Mouse (Mus musculus): ENCODE measurements around the gene Snx18. TPM values are rescaled to one million over a fixed set of nuclear protein-coding genes. Genes with fewer than 3 reads are reported as not detected.

Snx18 gene
- polyA plus RNA-seq, 1 experiment from 2014 or later: 25.5 TPM

DNA sequence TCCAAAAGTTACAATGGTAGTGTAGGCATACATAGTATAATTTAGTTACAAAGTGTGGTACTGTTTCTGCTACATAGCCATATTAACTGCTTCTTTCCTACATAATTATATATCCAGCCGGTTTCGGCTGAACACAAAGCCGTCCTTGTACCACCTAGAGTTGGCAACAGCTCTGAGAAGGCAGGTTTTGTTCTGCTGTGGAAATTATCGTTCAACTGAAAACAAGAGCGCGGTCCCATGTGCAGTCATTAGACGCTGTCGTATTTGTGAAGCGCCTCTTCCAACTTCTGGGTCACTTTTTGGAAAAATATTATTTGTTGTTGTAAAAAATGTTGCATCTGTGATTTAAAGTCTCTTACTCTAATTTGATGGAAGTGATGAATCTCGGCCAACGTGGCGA, 24.0 kb downstream of the Snx18 start:
- no peak overlapping the region for H3K4me3 ChIP-seq
- H3K36me3 ChIP-seq: peaks cover 33% of the 10 kb centered on the region
- H3K9me3 ChIP-seq: no peaks in the 10 kb centered on the region
- H3K27me3 ChIP-seq: no peaks in the 10 kb centered on the region
- WGBS: 80% methylated on average over 12 of the region's 12 CpGs
- no peak overlapping the region for H3K9ac ChIP-seq
- no peak overlapping the region for H3K4me2 ChIP-seq
- peaks cover 33% of the 10 kb centered on the region for H3K4me1 ChIP-seq
- ATAC-seq (ENCODE audit: insufficient number of reproducible peaks, insufficient read depth, low FRiP score, low TSS enrichment, low read depth): no peak
- 0 out of 2 replicates have a peak overlapping the region, but pooled peaks have one; percentile 8 for H3K27ac ChIP-seq

GRCm38 (mm10) chr13:113593711-113594110, 24.7 kb downstream of the Snx18 start:
- Histone ChIP-seq H3K27me3 (no peaks in the 10 kb centered on the region), H3K4me1 (peaks cover 36% of the 10 kb centered on the region), H3K4me3 (no peak overlapping the region), H3K27ac (peak overlapping the region; percentile 34; the same call in 1 of the 2 replicates), H3K9me3 (no peaks in the 10 kb centered on the region), H3K36me3 (peaks cover 33% of the 10 kb centered on the region), H3K9ac (no peak overlapping the region), H3K4me2 (no peak overlapping the region)
- no peak for ATAC-seq (ENCODE audit: insufficient number of reproducible peaks, insufficient read depth, low FRiP score, low TSS enrichment, low read depth)
- WGBS: 83% methylated on average over 17 of the region's 17 CpGs

- Histone ChIP-seq H3K9ac (no peak overlapping the region), H3K4me3 (no peak overlapping the region), H3K36me3 (peaks cover 33% of the 10 kb centered on the region), H3K9me3 (no peaks in the 10 kb centered on the region), H3K4me2 (no peak overlapping the region), H3K27me3 (no peaks in the 10 kb centered on the region), H3K4me1 (peaks cover 36% of the 10 kb centered on the region), H3K27ac (no peak overlapping the region)
- ATAC-seq (ENCODE audit: insufficient number of reproducible peaks, insufficient read depth, low FRiP score, low TSS enrichment, low read depth): no peak
- 88% methylated on average over 13 of the region's 13 CpGs for WGBS
Measured at GRCm38 (mm10) chr13:113592703-113593200, 25.6 kb downstream of the Snx18 start.

DNA sequence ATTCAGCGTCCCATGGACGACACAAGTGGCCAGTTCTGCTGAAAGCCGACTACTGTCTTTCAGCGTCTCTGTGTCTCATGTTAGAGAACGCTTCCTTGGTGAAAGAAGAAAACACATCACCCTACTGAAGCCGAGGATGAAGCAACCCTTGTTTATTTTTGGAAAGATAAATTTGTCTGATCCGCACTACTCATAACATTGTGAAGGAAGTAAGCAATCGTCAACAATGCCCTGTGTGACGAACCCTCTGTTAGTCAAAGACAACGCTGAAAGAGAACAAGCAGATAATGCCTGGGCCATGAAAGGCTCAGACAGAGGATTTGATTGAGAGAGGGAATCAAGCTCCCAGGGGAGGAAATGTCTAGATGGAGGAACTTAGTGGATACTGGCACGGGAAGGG, 27.0 kb downstream of the Snx18 start:
- H3K27ac ChIP-seq: no peak overlapping the region
- no peaks in the 10 kb centered on the region for H3K9me3 ChIP-seq
- WGBS: 89% methylated on average over 11 of the region's 11 CpGs
- no peak for ATAC-seq (ENCODE audit: insufficient number of reproducible peaks, insufficient read depth, low FRiP score, low TSS enrichment, low read depth)
- H3K27me3 ChIP-seq: no peaks in the 10 kb centered on the region
- H3K36me3 ChIP-seq: peaks cover 33% of the 10 kb centered on the region
- peaks cover 34% of the 10 kb centered on the region for H3K4me1 ChIP-seq
- H3K9ac ChIP-seq: no peak overlapping the region
- no peak overlapping the region for H3K4me2 ChIP-seq
- no peak overlapping the region for H3K4me3 ChIP-seq

- Histone ChIP-seq H3K27ac (no peak overlapping the region), H3K27me3 (no peaks in the 10 kb centered on the region), H3K9me3 (no peaks in the 10 kb centered on the region), H3K4me3 (no peak overlapping the region), H3K36me3 (peaks cover 33% of the 10 kb centered on the region), H3K4me2 (no peak overlapping the region), H3K4me1 (peaks cover 23% of the 10 kb centered on the region), H3K9ac (no peak overlapping the region)
- no peak for ATAC-seq (ENCODE audit: insufficient number of reproducible peaks, insufficient read depth, low FRiP score, low TSS enrichment, low read depth)
- WGBS: 94% methylated on average over 4 of the region's 4 CpGs
Measured at GRCm38 (mm10) chr13:113590216-113590615, 28.1 kb downstream of the Snx18 start.

GRCm38 (mm10) chr13:113589499-113589898, 28.9 kb downstream of the Snx18 start:
- Histone ChIP-seq H3K9ac (no peak overlapping the region), H3K4me2 (no peak overlapping the region), H3K9me3 (no peaks in the 10 kb centered on the region), H3K27ac (no peak overlapping the region), H3K4me3 (no peak overlapping the region), H3K36me3 (peaks cover 33% of the 10 kb centered on the region), H3K4me1 (peaks cover 22% of the 10 kb centered on the region), H3K27me3 (no peaks in the 10 kb centered on the region)
- 75% methylated on average over 7 of the region's 7 CpGs for WGBS
- no peak for ATAC-seq (ENCODE audit: insufficient number of reproducible peaks, insufficient read depth, low FRiP score, low TSS enrichment, low read depth)

DNA sequence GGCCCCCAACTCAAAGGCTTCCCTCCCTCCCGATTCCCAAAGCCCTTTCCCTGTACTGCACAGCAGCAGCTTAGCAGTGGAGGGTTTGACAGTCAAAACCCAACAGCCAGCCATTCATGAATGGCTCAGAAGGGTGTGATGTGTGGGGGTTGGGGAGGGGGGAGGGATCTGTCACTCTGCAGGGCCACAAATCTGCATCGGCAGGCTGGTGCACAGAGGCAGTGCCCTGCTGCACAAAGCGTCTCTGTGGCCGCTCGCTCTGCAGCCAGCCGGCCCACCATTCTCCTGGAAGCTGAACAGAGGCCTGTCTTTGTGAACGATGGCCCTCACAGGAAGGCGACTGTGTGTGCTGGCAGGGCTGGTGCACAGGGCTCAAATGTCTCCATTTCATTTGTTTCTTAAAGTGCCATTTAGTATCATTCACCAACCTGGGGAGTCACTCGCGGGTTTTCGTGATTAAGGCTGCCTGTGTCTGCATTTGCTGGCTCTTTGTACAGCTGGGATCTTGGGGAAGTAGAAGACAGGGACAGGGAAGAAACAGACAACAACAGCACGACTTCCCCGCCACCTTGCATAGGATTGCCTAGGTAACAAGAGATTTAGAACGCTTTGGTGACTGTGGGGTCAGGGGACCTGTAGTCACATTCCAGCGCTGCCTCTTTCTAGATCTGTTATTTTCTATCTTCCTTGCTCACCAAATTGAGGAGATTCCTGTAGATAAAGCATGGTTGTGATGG, 31.0 kb downstream of the Snx18 start:
- ATAC-seq (ENCODE audit: insufficient number of reproducible peaks, insufficient read depth, low FRiP score, low TSS enrichment, low read depth): peak; percentile 28; the same call in 1 of the 2 replicates
- 15% methylated on average over 15 of the region's 15 CpGs for WGBS
- Histone ChIP-seq H3K4me1 (peaks cover 18% of the 10 kb centered on the region), H3K9me3 (no peaks in the 10 kb centered on the region), H3K4me3 (no peak overlapping the region), H3K9ac (0 out of 2 replicates have a peak overlapping the region, but pooled peaks have one; percentile 12), H3K36me3 (peaks cover 24% of the 10 kb centered on the region), H3K27ac (peak overlapping the region; percentile 29; the same call in 1 of the 2 replicates), H3K27me3 (no peaks in the 10 kb centered on the region), H3K4me2 (no peak overlapping the region)

DNA sequence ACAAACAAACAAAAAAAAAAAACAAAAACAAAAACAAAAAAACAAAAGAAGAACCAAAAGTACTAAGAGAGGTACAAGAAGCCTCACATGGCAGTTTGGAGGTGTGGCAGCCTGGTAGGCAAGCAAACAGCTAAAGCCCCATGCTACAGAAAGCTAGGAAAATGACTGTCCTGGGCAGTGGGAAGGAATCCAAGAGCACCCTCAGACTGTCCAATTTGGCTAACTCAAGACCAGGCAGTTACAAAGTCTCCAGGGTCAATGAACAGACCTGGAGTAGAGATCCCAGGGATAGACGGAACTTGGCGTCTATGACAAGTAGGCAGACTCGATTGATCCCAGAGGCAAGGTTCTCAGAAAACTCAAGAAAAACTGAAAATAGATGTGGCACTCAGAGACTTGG, 32.8 kb downstream of the Snx18 start:
- Histone ChIP-seq H3K9me3 (no peaks in the 10 kb centered on the region), H3K9ac (no peak overlapping the region), H3K27ac (no peak overlapping the region), H3K4me3 (no peak overlapping the region), H3K36me3 (peaks cover 6% of the 10 kb centered on the region), H3K4me2 (no peak overlapping the region), H3K27me3 (no peaks in the 10 kb centered on the region), H3K4me1 (peaks cover 18% of the 10 kb centered on the region)
- no peak for ATAC-seq (ENCODE audit: insufficient number of reproducible peaks, insufficient read depth, low FRiP score, low TSS enrichment, low read depth)
- WGBS: 96% methylated on average over 3 of the region's 3 CpGs

DNA sequence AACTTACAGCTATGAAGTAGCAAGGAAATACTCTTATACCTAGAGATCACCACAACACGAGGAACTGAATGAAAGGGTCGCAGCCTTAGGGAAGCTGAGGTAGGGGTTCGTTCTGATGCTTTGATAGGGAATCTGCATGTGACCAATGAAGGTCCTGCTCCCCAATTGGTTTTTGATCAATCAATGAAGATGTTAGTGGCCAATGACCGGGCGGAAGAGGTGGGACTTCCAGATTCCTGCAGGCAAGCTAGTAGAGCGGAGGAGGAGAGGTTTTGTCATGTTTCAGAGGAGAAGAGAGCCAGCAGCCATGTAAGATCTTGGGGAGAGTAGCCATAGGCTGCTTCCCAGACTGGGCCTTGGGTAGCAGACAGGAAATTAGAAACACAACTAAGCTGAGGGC, 33.9 kb downstream of the Snx18 start:
- H3K9me3 ChIP-seq: no peaks in the 10 kb centered on the region
- no peak for ATAC-seq (ENCODE audit: insufficient number of reproducible peaks, insufficient read depth, low FRiP score, low TSS enrichment, low read depth)
- H3K9ac ChIP-seq: no peak overlapping the region
- H3K27me3 ChIP-seq: no peaks in the 10 kb centered on the region
- H3K27ac ChIP-seq: no peak overlapping the region
- no peaks in the 10 kb centered on the region for H3K36me3 ChIP-seq
- no peak overlapping the region for H3K4me3 ChIP-seq
- peaks cover 18% of the 10 kb centered on the region for H3K4me1 ChIP-seq
- 68% methylated on average over 6 of the region's 6 CpGs for WGBS
- H3K4me2 ChIP-seq: no peak overlapping the region

GRCm38 (mm10) chr13:113583563-113583962, 34.8 kb downstream of the Snx18 start:
- WGBS: 66% methylated on average over 4 of the region's 4 CpGs
- no peaks in the 10 kb centered on the region for H3K36me3 ChIP-seq
- no peak for ATAC-seq (ENCODE audit: insufficient number of reproducible peaks, insufficient read depth, low FRiP score, low TSS enrichment, low read depth)

DNA sequence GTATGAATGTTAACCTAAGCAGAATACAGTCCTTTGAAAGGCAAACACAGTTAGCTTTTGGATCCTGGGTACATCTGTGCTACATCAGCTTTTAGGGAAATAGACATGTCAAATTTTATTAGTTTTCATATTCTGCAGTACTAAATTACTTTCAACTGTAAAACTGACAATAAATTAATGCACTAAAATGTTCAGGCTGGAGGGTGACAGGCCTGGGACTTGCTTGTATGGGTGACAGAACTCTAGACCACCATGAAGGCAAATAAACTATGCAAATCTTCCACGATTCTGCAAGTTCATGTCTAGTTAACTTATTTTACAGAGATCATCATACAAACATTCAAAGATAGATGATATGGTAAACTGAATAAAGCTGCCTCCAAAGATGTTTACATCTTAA, 36.3 kb downstream of the Snx18 start:
- no peak overlapping the region for H3K27ac ChIP-seq
- H3K4me3 ChIP-seq: no peak overlapping the region
- H3K27me3 ChIP-seq: no peaks in the 10 kb centered on the region
- 52% methylated on average over 1 of the region's 1 CpGs for WGBS
- no peak overlapping the region for H3K9ac ChIP-seq
- no peak overlapping the region for H3K4me2 ChIP-seq
- no peaks in the 10 kb centered on the region for H3K36me3 ChIP-seq
- H3K9me3 ChIP-seq: no peaks in the 10 kb centered on the region
- peaks cover 4% of the 10 kb centered on the region for H3K4me1 ChIP-seq
- no peak for ATAC-seq (ENCODE audit: insufficient number of reproducible peaks, insufficient read depth, low FRiP score, low TSS enrichment, low read depth)

More at GRCm38 (mm10) chr13:113583563-113583962, 34.8 kb downstream of the Snx18 start:
- no peak overlapping the region for H3K27ac ChIP-seq
- H3K4me3 ChIP-seq: no peak overlapping the region
- no peak overlapping the region for H3K4me2 ChIP-seq
- H3K9me3 ChIP-seq: no peaks in the 10 kb centered on the region
- H3K9ac ChIP-seq: no peak overlapping the region
- peaks cover 13% of the 10 kb centered on the region for H3K4me1 ChIP-seq
- H3K27me3 ChIP-seq: no peaks in the 10 kb centered on the region

DNA sequence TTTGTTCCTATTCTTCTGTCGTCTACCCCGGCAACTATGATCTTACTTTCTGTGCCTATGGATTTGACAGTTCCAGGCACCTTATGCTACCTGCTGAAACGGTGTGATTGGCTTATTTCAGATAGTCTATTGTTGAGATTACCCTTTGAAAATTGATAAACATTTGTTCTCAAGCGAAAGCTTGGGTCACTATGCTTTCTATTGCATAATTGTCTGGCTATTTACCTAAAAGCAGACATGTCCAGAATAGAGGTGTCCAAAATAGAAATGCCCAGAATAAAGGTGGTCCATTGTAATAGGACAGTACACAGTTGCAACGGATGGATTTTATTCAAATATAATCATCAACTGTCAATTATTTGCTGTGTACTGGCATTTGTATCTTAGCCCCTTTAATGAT, 36.9 kb downstream of the Snx18 start:
- ATAC-seq (ENCODE audit: insufficient number of reproducible peaks, insufficient read depth, low FRiP score, low TSS enrichment, low read depth): no peak

More for the DNA sequence above, 36.9 kb downstream of the Snx18 start:
- H3K27me3 ChIP-seq: no peaks in the 10 kb centered on the region
- H3K9me3 ChIP-seq: no peaks in the 10 kb centered on the region
- no peak overlapping the region for H3K27ac ChIP-seq
- no peaks in the 10 kb centered on the region; the same call in 1 of the 2 replicates for H3K4me1 ChIP-seq
- H3K9ac ChIP-seq: no peak overlapping the region
- H3K36me3 ChIP-seq: no peaks in the 10 kb centered on the region
- no peak overlapping the region for H3K4me2 ChIP-seq
- 89% methylated on average over 5 of the region's 5 CpGs for WGBS
- H3K4me3 ChIP-seq: no peak overlapping the region

All from embryonic facial prominence, embryonic 13.5 days (tissue).